Mouse (Mus musculus): ENCODE results near the gene Casp8ap2.

The Casp8ap2 gene

GRCm38 (mm10) chr4:32668291-32668690, 53.0 kb downstream of the Casp8ap2 start:
- DNase-seq (ENCODE audit: extremely low spot score) = no peak

- no peak for DNase-seq (ENCODE audit: extremely low spot score)
Observed at GRCm38 (mm10) chr4:32669825-32670224, 54.6 kb downstream of the Casp8ap2 start.

GRCm38 (mm10) chr4:32674025-32674424, 58.8 kb downstream of the Casp8ap2 start:
- DNase-seq (ENCODE audit: extremely low spot score) = no peak

DNA sequence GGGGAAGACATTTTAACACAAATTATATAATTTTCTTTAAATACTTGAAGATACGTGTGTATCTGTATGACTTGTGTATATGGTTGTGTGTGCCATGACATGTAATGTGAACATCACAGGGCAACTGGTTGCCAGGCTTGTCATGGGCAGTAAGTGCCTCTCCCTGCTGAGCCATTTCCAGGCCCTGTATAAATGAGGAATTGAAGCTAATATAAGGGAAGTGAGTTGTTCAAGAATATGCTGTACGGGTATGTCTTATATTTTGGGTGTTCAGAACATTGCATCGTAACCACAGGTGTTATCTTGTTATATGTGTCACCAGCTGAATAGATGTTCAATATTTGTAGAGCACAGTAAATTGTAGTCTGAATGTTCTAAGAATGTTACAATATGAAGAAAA, 62.2 kb downstream of the Casp8ap2 start:
- DNase-seq (ENCODE audit: extremely low spot score) = no peak

GRCm38 (mm10) chr4:32680843-32681242, 65.6 kb downstream of the Casp8ap2 start:
- DNase-seq (ENCODE audit: extremely low spot score) = no peak

DNA sequence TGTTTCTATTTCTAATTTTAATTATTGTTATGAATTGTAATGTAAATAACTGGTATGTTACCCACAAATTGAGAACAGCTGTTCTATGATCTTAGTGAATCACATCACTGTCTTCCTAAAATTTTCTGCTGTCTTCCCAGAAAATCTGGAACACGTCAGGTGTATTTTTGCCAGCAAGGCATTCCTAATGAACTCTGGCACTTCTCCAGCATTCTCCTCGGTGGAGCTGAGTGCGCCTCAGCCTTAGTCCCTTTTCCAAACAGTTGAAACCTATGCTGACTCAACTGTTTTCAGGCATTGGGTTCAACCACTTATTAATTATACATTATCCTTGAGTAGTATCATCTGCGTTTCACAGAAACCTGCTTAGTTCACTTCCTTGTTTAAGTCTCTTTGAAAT, 67.2 kb downstream of the Casp8ap2 start:
- no peak for DNase-seq (ENCODE audit: extremely low spot score)

DNA sequence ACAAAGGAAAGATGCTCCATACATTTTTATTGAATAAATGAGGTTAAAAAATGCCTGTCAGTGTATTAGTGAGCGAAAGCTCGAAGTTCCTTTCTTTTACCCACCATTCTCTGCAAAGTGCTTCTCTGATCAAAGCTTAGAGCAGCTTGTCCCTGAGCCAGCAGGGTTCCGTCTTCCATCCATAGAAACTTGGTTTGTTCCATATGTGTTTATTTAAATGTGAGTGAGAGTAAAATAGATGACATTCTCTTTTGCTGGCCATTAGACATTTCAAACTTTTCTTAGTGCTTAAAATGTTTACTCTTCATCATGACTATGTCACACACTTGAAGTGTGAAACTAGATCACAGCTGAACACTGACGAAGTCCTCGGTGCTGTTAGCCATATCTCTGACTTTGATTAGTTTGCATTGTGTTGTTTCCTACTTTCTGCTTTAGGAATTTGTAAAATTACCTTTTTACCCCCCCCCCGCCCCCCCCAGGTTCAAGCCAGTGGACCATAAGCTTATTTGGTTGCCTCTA, 67.9 kb downstream of the Casp8ap2 start:
- DNase-seq (ENCODE audit: extremely low spot score) = no peak
